Mouse (Mus musculus): ENCODE measurements around the gene Abt1.

Abt1 gene

GRCm38 (mm10) chr13:23423286-23424051 is at the start of gene Abt1:
Abt1 (minus strand) TSS chr13:23423866.
- DNase-seq: peak; percentile 93 to 95

- peak in 1 of 2 experiments; percentile 62 for DNase-seq
These were observed 43.2 kb upstream of the Abt1 start for GRCm38 (mm10) chr13:23466911-23467310.

GRCm38 (mm10) chr13:23466306-23466705 is 42.6 kb upstream of the Abt1 start:
- no peak for DNase-seq

GRCm38 (mm10) chr13:23465600-23466109 is 42.0 kb upstream of the Abt1 start, which contains the start of gene Btn1a1:
Btn1a1 (minus strand) TSS chr13:23465901.
- peak in 1 of 2 experiments; percentile 7 for DNase-seq

GRCm38 (mm10) chr13:23464841-23465366 is 41.2 kb upstream of the Abt1 start:
- no peak for DNase-seq

- DNase-seq: peak; percentile 23 to 36
These were observed 40.6 kb upstream of the Abt1 start for GRCm38 (mm10) chr13:23464224-23464637.

- peak; percentile 70 to 77 for DNase-seq
These were observed 39.9 kb upstream of the Abt1 start for GRCm38 (mm10) chr13:23463381-23464223.

- DNase-seq: no peak
These were observed 39.0 kb upstream of the Abt1 start for GRCm38 (mm10) chr13:23462669-23463068.

- no peak for DNase-seq
These were observed 38.4 kb upstream of the Abt1 start for GRCm38 (mm10) chr13:23462063-23462462.

- DNase-seq: no peak
These were observed 35.7 kb upstream of the Abt1 start for GRCm38 (mm10) chr13:23459264-23459846.

GRCm38 (mm10) chr13:23453926-23454325 is 30.3 kb upstream of the Abt1 start:
- no peak for DNase-seq

GRCm38 (mm10) chr13:23453362-23453862 is 29.7 kb upstream of the Abt1 start:
- DNase-seq: peak; percentile 80 to 81

GRCm38 (mm10) chr13:23450398-23450797 is 26.7 kb upstream of the Abt1 start:
- peak; percentile 69 to 83 for DNase-seq

- peak; percentile 61 to 69 for DNase-seq
These were observed 25.8 kb upstream of the Abt1 start for GRCm38 (mm10) chr13:23449235-23450095.

GRCm38 (mm10) chr13:23448758-23449157 is 25.1 kb upstream of the Abt1 start:
- no peak for DNase-seq

- DNase-seq: peak; percentile 78 to 88
These were observed 22.9 kb upstream of the Abt1 start for GRCm38 (mm10) chr13:23446498-23446952.

GRCm38 (mm10) chr13:23445561-23446320 is 22.1 kb upstream of the Abt1 start:
- DNase-seq: peak; percentile 90 to 92

GRCm38 (mm10) chr13:23445156-23445555 is 21.5 kb upstream of the Abt1 start:
- no peak for DNase-seq

GRCm38 (mm10) chr13:23444451-23444850 is 20.8 kb upstream of the Abt1 start:
- no peak for DNase-seq

GRCm38 (mm10) chr13:23439901-23440300 is 16.2 kb upstream of the Abt1 start:
- no peak for DNase-seq

- peak in 1 of 2 experiments; percentile 64 for DNase-seq
These were observed 14.9 kb upstream of the Abt1 start for GRCm38 (mm10) chr13:23438521-23438920.

All from lung, postnatal 4 days (tissue).